Mouse (Mus musculus) spleen, adult 18-20 months (tissue): ENCODE data around the gene Cpn2.

Source experiments
- DNase-seq, 2 experiments: peaks; one replicate each; pipeline ENCODE4 v3.0.0; 2022; ENCODE audit warnings: mixed read lengths in 2 of 2

Cpn2 gene

GRCm38 (mm10) chr16:30278406-30278805 is 11.1 kb upstream of the Cpn2 start:
- DNase-seq, result no peak

- DNase-seq, result no peak
Observed at GRCm38 (mm10) chr16:30275558-30276340, 8.4 kb upstream of the Cpn2 start.

GRCm38 (mm10) chr16:30273065-30273464 is 5.8 kb upstream of the Cpn2 start:
- no peak for DNase-seq

GRCm38 (mm10) chr16:30271941-30272595 is 4.8 kb upstream of the Cpn2 start:
- DNase-seq, result no peak

GRCm38 (mm10) chr16:30271223-30271761 is 4.0 kb upstream of the Cpn2 start:
- DNase-seq, result no peak

GRCm38 (mm10) chr16:30266561-30266960 is 738 bp downstream of the Cpn2 start:
- no peak for DNase-seq

GRCm38 (mm10) chr16:30265611-30266010 is 1.7 kb downstream of the Cpn2 start:
- no peak for DNase-seq

- no peak for DNase-seq
Observed at GRCm38 (mm10) chr16:30263156-30263555, 4.1 kb downstream of the Cpn2 start.

- peak; percentile 29 to 72 for DNase-seq
Observed at GRCm38 (mm10) chr16:30262664-30263063, 4.6 kb downstream of the Cpn2 start.

GRCm38 (mm10) chr16:30262157-30262556 is 5.1 kb downstream of the Cpn2 start:
- no peak for DNase-seq

- no peak for DNase-seq
Observed at GRCm38 (mm10) chr16:30261341-30261740, 6.0 kb downstream of the Cpn2 start.

- no peak for DNase-seq
Observed at GRCm38 (mm10) chr16:30260012-30260635, 7.2 kb downstream of the Cpn2 start.

GRCm38 (mm10) chr16:30259444-30259843 is 7.9 kb downstream of the Cpn2 start:
- DNase-seq, result no peak

- no peak for DNase-seq
Observed at GRCm38 (mm10) chr16:30258441-30258840, 8.9 kb downstream of the Cpn2 start.

GRCm38 (mm10) chr16:30257718-30258117 is 9.6 kb downstream of the Cpn2 start:
- DNase-seq, result no peak

GRCm38 (mm10) chr16:30255061-30255460 is 12.2 kb downstream of the Cpn2 start:
- DNase-seq, result no peak

GRCm38 (mm10) chr16:30253900-30254299 is 13.4 kb downstream of the Cpn2 start:
- DNase-seq, result no peak

GRCm38 (mm10) chr16:30253374-30253773 is 13.9 kb downstream of the Cpn2 start:
- DNase-seq, result no peak

GRCm38 (mm10) chr16:30252003-30252418 is 15.3 kb downstream of the Cpn2 start:
- peak; percentile 59 to 81 for DNase-seq

GRCm38 (mm10) chr16:30244037-30244700 is 23.1 kb downstream of the Cpn2 start:
- DNase-seq, result no peak

- DNase-seq, result no peak
Observed at GRCm38 (mm10) chr16:30241623-30242022, 25.7 kb downstream of the Cpn2 start.

GRCm38 (mm10) chr16:30238791-30239190 is 28.5 kb downstream of the Cpn2 start:
- DNase-seq, result no peak
